Mouse (Mus musculus) hindbrain, embryonic 11.5 days (tissue): ENCODE data around the gene Slc44a4. TPM values are rescaled to one million over a fixed set of nuclear protein-coding genes. Genes with fewer than 3 reads are reported as not detected.
"Not testable (repeated sequence)": the region's sequence is repeated elsewhere in the genome, so short reads cannot be mapped to it uniquely, and the experiment has no call there.

Source experiments
- ATAC-seq: fragments of 200-750 bp; cut with Nextera tagmentation; 2 replicates; pipeline ENCODE4 v1.8.0; 2017; ENCODE audit warnings: mild to moderate bottlenecking, moderate TSS enrichment, moderate library complexity; ENCODE audit not compliant: low FRiP score
- DNase-seq: peaks from one replicate; pipeline ENCODE4 v3.0.0-alpha.2; 2015; ENCODE audit warnings: low spot score
- H3K27ac ChIP-seq: fragments of 300-500 bp; sonication (generic); 2 replicates; pipeline ENCODE4 v1.5.1; 2014; ENCODE audit warnings: mild to moderate bottlenecking, low read depth, low read length
- H3K27me3 ChIP-seq: fragments of 300-500 bp; sonication (generic); 2 replicates; pipeline ENCODE4 v1.6.1; 2014; ENCODE audit warnings: mild to moderate bottlenecking, low read length, moderate library complexity, mixed read lengths; ENCODE audit not compliant: control insufficient read depth, insufficient read depth
- H3K36me3 ChIP-seq: fragments of 300-500 bp; sonication (generic); 2 replicates; pipeline ENCODE4 v1.6.1; 2014; ENCODE audit warnings: mild to moderate bottlenecking, low read length, moderate library complexity, mixed read lengths; ENCODE audit not compliant: control insufficient read depth, insufficient read depth
- H3K4me1 ChIP-seq: fragments of 300-500 bp; sonication (generic); replicated peaks from 2 replicates; pipeline ENCODE4 v1.6.1; 2014; ENCODE audit warnings: low read length, mixed read lengths; ENCODE audit not compliant: control insufficient read depth, insufficient read depth
- H3K4me2 ChIP-seq: fragments of 300-500 bp; sonication (generic); replicated peaks from 2 replicates; pipeline ENCODE4 v1.6.1; 2014; ENCODE audit warnings: mild to moderate bottlenecking, low read depth, low read length
- H3K4me3 ChIP-seq: fragments of 300-500 bp; sonication (generic); 2 replicates; pipeline ENCODE4 v1.5.1; 2014; ENCODE audit warnings: low read depth, low read length
- H3K9ac ChIP-seq: fragments of 300-500 bp; sonication (generic); 2 replicates; pipeline ENCODE4 v1.6.1; 2014; ENCODE audit warnings: low read depth, low read length
- H3K9me3 ChIP-seq: fragments of 300-500 bp; sonication (generic); 2 replicates; pipeline ENCODE4 v1.6.1; 2016; ENCODE audit warnings: low read length; ENCODE audit not compliant: control insufficient read depth
- WGBS: fragments of 180-500 bp; shearing (Covaris S2); extraction: QIAGEN DNeasy Blood & Tissue Kit; methylation state at CpG from one replicate; pipeline ENCODE4 v1.1.7; 2014; 5-methylcytosine and 5-hydroxymethylcytosine counted together
- polyA plus RNA-seq: library from polyadenylated mRNA; unstranded; fragments of >200 nt; fragmentation: Nextera tagmentation; extraction: Ambion mirVana; gene quantifications from 2 replicates; pipeline ENCODE4 v1.2.1, GENCODE M21; 2014

Gene Slc44a4
- polyA plus RNA-seq, 1 experiment from 2014 or later: 0.12 TPM

DNA sequence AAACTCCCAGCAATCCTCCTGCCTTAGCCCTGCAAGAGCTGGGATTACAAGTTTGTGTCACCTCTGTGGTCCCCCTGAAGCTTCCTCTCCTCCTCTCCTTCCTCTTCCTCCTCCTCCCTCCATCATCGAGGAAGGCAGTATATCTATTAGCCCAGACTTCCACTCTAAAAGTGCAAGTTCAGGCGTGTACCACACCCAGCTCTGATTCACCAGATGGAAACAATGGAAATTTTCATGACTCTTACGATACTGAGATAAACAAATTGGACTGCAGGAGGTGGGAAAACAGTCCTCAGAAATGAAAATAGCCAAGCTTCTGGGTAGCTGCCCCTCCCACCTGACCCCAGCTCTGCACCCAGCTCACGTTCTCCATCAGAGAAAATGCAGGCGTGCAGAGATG lies 51.4 kb downstream of the Slc44a4 start:
- H3K27me3 ChIP-seq: peaks cover 18% of the 10 kb centered on the region
- no peak overlapping the region for H3K27ac ChIP-seq
- DNase-seq (no peak), ATAC-seq (no peak)
- H3K9me3 ChIP-seq: no peaks in the 10 kb centered on the region
- H3K4me1 ChIP-seq: no peaks in the 10 kb centered on the region
- WGBS: 83% methylated on average over 5 of the region's 5 CpGs
- H3K9ac ChIP-seq: no peak overlapping the region
- no peak overlapping the region for H3K4me3 ChIP-seq
- H3K36me3 ChIP-seq: no peaks in the 10 kb centered on the region
- H3K4me2 ChIP-seq: no peak overlapping the region

DNA sequence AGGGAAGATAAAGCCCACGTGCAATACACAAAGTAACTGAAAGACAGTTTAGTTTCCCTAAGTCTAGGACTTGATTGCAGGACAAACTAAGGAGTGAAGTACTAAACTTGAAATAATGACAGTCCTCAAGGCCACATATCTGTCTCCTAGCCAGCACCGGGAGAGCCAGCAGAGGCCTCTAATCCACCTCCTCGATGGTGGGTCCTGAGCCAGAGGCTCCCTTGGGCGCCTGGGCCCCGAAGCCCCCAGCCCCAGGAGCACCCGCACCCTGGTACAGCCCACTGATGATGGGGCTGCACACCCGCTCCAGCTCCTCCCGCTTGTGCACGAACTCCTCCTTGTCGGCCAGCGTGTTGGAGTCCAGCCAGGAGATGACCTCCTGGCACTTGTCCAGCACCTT lies 55.6 kb downstream of the Slc44a4 start, which contains the start of gene Gm20481:
Gene Gm20481, plus strand, starts transcription at position 91 of the 400 bp plus-strand sequence.
- H3K4me1 ChIP-seq, H3K9me3 ChIP-seq, H3K4me2 ChIP-seq, H3K36me3 ChIP-seq, DNase-seq, H3K4me3 ChIP-seq, H3K9ac ChIP-seq, H3K27ac ChIP-seq, ATAC-seq: not testable (repeated sequence)
- WGBS: 60% methylated on average over 6 of the region's 11 CpGs
- peaks cover 18% of the 10 kb centered on the region for H3K27me3 ChIP-seq

DNA sequence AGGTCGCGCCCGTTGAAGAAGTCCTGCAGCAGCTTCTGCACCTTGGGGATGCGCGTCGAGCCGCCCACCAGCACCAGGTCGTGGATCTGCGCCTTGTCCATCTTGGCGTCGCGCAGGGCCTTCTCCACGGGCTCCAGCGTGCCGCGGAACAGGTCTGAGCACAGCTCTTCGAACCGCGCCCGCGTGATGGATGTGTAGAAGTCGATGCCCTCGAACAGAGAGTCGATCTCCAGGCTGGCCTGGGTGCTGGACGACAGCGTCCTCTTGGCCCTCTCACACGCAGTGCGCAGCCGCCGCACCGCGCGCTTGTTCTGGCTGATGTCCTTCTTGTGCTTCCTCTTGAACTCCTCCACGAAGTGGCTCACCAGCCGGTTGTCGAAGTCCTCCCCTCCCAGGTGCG lies 56.6 kb downstream of the Slc44a4 start:
- ATAC-seq, H3K9me3 ChIP-seq, H3K27ac ChIP-seq, H3K9ac ChIP-seq, H3K4me2 ChIP-seq, H3K4me1 ChIP-seq, H3K4me3 ChIP-seq, H3K36me3 ChIP-seq, DNase-seq: not testable (repeated sequence)
- 35% methylated on average over 23 of the region's 37 CpGs for WGBS
- peaks cover 18% of the 10 kb centered on the region for H3K27me3 ChIP-seq

DNA sequence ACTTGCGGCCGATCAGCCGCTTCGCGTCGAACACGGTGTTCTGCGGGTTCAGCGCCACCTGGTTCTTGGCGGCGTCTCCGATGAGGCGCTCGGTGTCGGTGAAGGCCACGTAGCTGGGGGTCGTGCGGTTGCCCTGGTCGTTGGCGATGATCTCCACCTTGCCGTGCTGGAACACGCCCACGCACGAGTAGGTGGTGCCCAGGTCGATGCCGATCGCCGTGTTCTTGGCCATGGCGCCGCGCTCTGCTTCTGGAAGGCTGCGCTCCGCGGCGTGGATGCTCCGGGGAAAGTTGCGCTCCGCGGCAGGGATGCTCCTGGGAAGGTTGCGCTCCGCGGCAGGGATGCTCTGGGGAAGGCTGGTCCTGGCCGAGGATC lies 57.4 kb downstream of the Slc44a4 start:
- not testable (repeated sequence) for H3K4me1 ChIP-seq, DNase-seq, H3K9me3 ChIP-seq, H3K36me3 ChIP-seq, H3K27ac ChIP-seq, H3K9ac ChIP-seq
- 4% methylated on average over 11 of the region's 43 CpGs for WGBS
- Histone ChIP-seq H3K4me3 (peak overlapping the region; percentile 19), H3K27me3 (peaks cover 18% of the 10 kb centered on the region), H3K4me2 (peak overlapping the region; percentile 54)
- peak; percentile 56 for ATAC-seq

DNA sequence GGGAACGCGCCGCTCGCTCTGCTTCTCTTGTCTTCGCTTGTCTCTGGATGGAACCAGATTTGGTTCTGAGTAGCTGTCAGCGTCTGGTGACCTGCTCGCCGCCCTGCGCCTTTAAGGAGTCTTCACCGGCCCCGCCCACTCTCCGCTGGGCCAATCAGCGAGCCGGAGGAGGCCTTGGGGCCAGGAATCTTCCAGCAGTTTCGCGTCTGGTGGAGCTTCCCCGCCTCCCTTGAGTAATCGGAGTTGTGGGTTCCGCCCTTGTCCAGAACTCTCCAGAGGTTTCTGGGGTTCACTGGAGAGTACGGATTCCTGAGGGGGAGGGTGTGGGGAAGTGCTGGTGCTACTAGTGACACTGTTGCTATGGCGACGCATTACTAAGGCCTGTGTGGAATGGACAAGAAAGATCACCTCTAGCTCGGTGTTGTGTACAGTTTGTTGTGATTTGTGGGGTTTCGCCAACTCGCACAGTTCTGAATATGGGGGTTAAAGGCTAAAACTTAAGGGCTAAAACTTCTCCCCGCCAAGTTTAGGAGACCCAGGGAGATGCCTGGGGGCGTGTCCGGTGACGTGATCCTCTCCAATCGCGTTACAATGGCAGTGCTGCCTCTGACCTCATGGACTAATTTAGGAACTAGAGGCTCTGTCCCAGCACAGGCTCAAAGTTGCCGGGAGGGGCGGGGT lies 57.9 kb downstream of the Slc44a4 start, which contains the start of the genes Hspa1a and Hspa1l:
Gene Hspa1a, minus strand, starts transcription at position 88 of the 681 bp plus-strand sequence.
Gene Hspa1l, plus strand, starts transcription at position 635 of the 681 bp plus-strand sequence.
- WGBS: 2% methylated on average over 26 of the region's 33 CpGs
- H3K4me2 ChIP-seq: peak within 1 kb of the TSS; percentile 54
- H3K9ac ChIP-seq: not testable (repeated sequence)

DNA sequence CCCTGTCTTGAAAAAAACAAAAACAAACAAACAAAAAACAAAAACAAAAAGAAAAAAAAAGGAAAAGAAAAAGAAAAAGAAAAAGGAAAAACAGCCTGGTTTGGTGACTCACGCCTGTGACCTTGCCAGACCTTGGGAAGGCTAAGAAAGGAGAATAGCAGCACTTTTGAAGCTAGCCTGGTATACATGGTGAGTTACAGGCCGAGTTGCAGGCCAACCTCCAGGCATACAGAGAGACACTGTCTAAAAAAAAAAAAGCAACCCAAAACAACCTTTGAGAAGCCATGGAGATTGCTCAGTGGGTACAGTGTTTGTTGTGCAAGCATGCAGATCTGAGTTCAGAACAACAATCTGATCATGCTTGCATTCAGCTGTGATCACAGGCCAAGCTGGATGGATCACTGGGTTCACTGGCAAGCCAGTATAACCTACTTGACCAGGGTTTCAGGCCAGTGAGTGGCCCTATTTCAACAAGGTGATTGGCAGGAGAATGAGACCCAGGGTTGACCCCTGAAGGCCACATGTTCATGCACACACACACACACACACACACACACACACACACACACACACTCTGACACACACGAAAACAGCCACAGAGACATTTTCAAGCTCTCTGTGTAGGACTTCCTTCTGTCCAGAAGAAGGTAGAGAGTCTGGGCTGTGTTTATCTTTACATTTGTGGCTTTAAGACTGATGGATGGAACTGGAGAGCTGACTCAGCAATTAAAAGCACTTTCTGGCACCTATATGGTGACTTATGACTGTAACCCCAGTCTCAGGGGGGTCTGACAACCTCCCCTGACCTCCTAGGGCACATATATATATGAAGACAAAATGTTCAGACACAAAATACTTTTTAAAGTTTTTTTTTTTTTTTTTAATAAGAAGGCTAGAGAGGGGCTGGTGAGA lies 61.6 kb downstream of the Slc44a4 start:
- DNase-seq (no peak), ATAC-seq (no peak)
- no peaks in the 10 kb centered on the region for H3K27me3 ChIP-seq
- H3K4me2 ChIP-seq: no peak overlapping the region
- no peak overlapping the region for H3K27ac ChIP-seq
- H3K4me1 ChIP-seq: peaks cover under 1% of the 10 kb centered on the region; the same call in 1 of the 2 replicates
- H3K4me3 ChIP-seq: no peak overlapping the region
- 86% methylated on average over 3 of the region's 3 CpGs for WGBS
- H3K9ac ChIP-seq: no peak overlapping the region
- H3K9me3 ChIP-seq: no peaks in the 10 kb centered on the region
- H3K36me3 ChIP-seq: no peaks in the 10 kb centered on the region

More for the DNA sequence above, 57.9 kb downstream of the Slc44a4 start, which contains the start of the genes Hspa1a and Hspa1l:
- Histone ChIP-seq H3K4me3 (peak within 1 kb of the TSS; percentile 19), H3K27me3 (peaks cover 18% of the 10 kb centered on the region)
- H3K4me1 ChIP-seq, H3K36me3 ChIP-seq, H3K9me3 ChIP-seq, H3K27ac ChIP-seq: not testable (repeated sequence)
- ATAC-seq: peak; percentile 95
- peak; percentile 75 for DNase-seq

DNA sequence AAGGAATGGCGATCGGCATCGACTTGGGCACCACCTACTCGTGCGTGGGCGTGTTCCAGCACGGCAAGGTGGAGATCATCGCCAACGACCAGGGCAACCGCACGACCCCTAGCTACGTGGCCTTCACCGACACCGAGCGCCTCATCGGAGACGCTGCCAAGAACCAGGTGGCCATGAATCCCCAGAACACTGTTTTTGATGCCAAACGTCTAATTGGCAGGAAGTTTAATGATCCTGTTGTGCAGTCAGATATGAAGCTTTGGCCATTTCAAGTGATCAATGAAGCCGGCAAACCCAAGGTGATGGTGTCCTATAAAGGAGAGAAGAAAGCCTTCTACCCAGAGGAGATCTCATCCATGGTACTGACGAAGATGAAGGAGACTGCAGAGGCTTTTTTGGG lies 62.7 kb downstream of the Slc44a4 start:
- Histone ChIP-seq H3K4me3 (no peak overlapping the region), H3K4me1 (peaks cover 2% of the 10 kb centered on the region; the same call in 1 of the 2 replicates), H3K27ac (no peak overlapping the region), H3K9me3 (no peaks in the 10 kb centered on the region), H3K9ac (no peak overlapping the region), H3K27me3 (no peaks in the 10 kb centered on the region), H3K4me2 (no peak overlapping the region), H3K36me3 (no peaks in the 10 kb centered on the region)
- WGBS: 96% methylated on average over 20 of the region's 20 CpGs
- DNase-seq (no peak), ATAC-seq (no peak)

DNA sequence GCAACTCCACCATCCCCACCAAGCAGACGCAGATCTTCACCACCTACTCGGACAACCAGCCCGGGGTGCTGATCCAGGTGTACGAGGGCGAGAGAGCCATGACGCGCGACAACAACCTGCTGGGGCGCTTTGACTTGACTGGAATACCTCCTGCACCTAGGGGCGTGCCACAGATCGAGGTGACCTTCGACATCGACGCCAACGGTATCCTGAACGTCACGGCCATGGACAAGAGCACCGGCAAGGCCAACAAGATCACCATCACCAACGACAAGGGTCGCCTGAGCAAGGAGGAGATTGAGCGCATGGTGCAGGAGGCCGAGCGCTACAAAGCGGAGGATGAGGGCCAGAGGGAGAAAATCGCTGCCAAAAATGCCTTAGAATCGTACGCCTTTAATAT lies 64.0 kb downstream of the Slc44a4 start:
- H3K4me2 ChIP-seq: no peak overlapping the region
- ATAC-seq: no peak
- no peak overlapping the region for H3K27ac ChIP-seq
- no peak overlapping the region for H3K4me3 ChIP-seq
- 88% methylated on average over 27 of the region's 27 CpGs for WGBS
- H3K27me3 ChIP-seq: no peaks in the 10 kb centered on the region
- H3K4me1 ChIP-seq: peaks cover 4% of the 10 kb centered on the region
- H3K36me3 ChIP-seq: no peaks in the 10 kb centered on the region
- H3K9ac ChIP-seq: no peak overlapping the region
- DNase-seq: no peak
- no peaks in the 10 kb centered on the region for H3K9me3 ChIP-seq
